Comparison of ENCODE assay signal across 29 mouse cellular contexts in the genomic region with DNA sequence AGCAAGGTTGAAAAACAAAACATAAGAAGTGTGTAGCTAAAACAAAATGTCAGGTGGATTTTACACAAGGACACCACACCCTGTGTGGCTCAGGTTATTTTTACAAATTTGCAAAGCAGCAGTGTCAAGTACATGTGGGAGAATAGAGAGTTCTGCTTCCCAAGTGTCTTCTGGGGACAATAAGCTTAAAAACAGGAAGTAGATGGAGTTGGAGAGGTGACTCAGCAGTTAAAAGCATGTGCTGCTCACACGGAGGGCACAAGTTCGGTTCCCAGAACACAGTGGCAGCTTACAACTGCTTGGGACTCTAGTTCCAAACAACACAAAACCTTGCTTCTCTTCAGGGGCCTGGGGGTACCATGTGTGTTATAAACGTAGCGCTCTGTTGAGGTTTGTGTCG. TPM values are rescaled to one million over a fixed set of nuclear protein-coding genes. Genes with fewer than 3 reads are reported as not detected.
DNase-seq lines count a peak whose midpoint lies in the region; ATAC-seq and TF ChIP-seq lines count a peak whose summit lies in the region.
"Had no signal": no experiment of that assay in that cellular context is flagged by ENCODE, and none has a peak within 500 bp of the region (broad histone marks: within the 10 kb centered on the region; RNA-seq: fewer than 3 reads in every experiment).

No protein-coding gene starts in this region.

- TF ChIP-seq EP300 in MEL (IDR thresholded peaks at IDR 0.05; ENCODE audit: low read depth in 1 of 2, low read length in 2 of 2), result no peak

- H3K36me3 ChIP-seq in liver, adult 2 months (ENCODE audit: control insufficient read depth, insufficient read depth, low read length), result peaks cover 31% of the 10 kb centered on the region
- no peaks in the 10 kb centered on the region for H3K36me3 ChIP-seq in liver, embryonic 11.5 days (ENCODE audit: control insufficient read depth, insufficient read depth, low read length)
- no peaks in the 10 kb centered on the region for H3K36me3 ChIP-seq in MEL (ENCODE audit: control insufficient read depth in 1 of 2, insufficient read depth in 2 of 2, low read length in 2 of 2)
- H3K36me3 ChIP-seq: embryonic facial prominence, embryonic 10.5 days; embryonic facial prominence, embryonic 15.5 days; forebrain, embryonic 12.5 days; heart, embryonic 12.5 days; limb, embryonic 12.5 days; liver, embryonic 12.5 days; midbrain, embryonic 13.5 days had no signal

- no peak overlapping the region for H3K9ac ChIP-seq in liver, adult 2 months (ENCODE audit: low read depth, low read length)
- H3K9ac ChIP-seq in liver, embryonic 11.5 days (ENCODE audit: low read depth, low read length), result no peak overlapping the region
- no peak overlapping the region for H3K9ac ChIP-seq in MEL (ENCODE audit: control insufficient read depth, low read depth, low read length, poor library complexity, severe bottlenecking)
- H3K9ac ChIP-seq: embryonic facial prominence, embryonic 15.5 days; forebrain, embryonic 12.5 days; forebrain, postnatal 0 days; heart, embryonic 12.5 days; hindbrain, embryonic 14.5 days; limb, embryonic 12.5 days; liver, embryonic 12.5 days; liver, postnatal 0 days; midbrain, embryonic 13.5 days had no signal

- peak; percentile 58 for DNase-seq in liver, adult 2 months (ENCODE audit: extremely low read depth, low read depth, low spot score)
- DNase-seq in liver, embryonic 11.5 days (ENCODE audit: low spot score), result no peak
- peak; percentile 31 for DNase-seq in MEL (ENCODE audit: low read depth, low spot score)
- peak; percentile 29 for DNase-seq in brain, adult 2 months (ENCODE audit: low read depth, low spot score)
- no peak for DNase-seq in gastrocnemius, postnatal 10 days
- DNase-seq in frontal cortex, adult 2 months (ENCODE audit: extremely low spot score in 1 of 2, low spot score in 1 of 2), result no peak
- DNase-seq: adrenal gland, postnatal 14 days; B cell, adult 2 months; cerebellum, adult 18-20 months; cerebellum, postnatal 10 days; forebrain, postnatal 0 days; gastrocnemius, postnatal 14 days; heart, adult 2 months; kidney, adult 2 months; layer of hippocampus, adult 9-11 months; liver, postnatal 0 days; lung, postnatal 14 days; thymus, postnatal 4 days had no signal

- H3K27me3 ChIP-seq in liver, adult 2 months (ENCODE audit: control insufficient read depth, insufficient read depth, low read length), result no peaks in the 10 kb centered on the region
- peaks cover 6% of the 10 kb centered on the region for H3K27me3 ChIP-seq in liver, embryonic 11.5 days (replicated peaks; ENCODE audit: control insufficient read depth, insufficient read depth, low read length)
- no peaks in the 10 kb centered on the region for H3K27me3 ChIP-seq in MEL (ENCODE audit: control insufficient read depth in 1 of 2, insufficient read depth in 2 of 2, low read length in 2 of 2)
- H3K27me3 ChIP-seq: embryonic facial prominence, embryonic 15.5 days had no signal

- TF ChIP-seq CTCF in liver, adult 2 months (IDR thresholded peaks at IDR 0.05; ENCODE audit: low read depth, low read length), result no peak
- TF ChIP-seq CTCF in MEL (IDR thresholded peaks at IDR 0.05 in 2 of 3, conservative IDR thresholded peaks at IDR 0.05 in 1 of 3; ENCODE audit: control insufficient read depth in 1 of 3, insufficient read depth in 1 of 3, low read depth in 2 of 3, low read length in 3 of 3, poor library complexity in 1 of 3, severe bottlenecking in 1 of 3), result no peak

- ATAC-seq in liver, embryonic 11.5 days (replicated peaks; ENCODE audit: low FRiP score), result no peak
- peak; percentile 81 for ATAC-seq in monocyte, adult 5-6 weeks (replicated peaks; ENCODE audit: insufficient number of reproducible peaks, low FRiP score, low TSS enrichment, poor library complexity, severe bottlenecking)
- ATAC-seq: forebrain, postnatal 0 days; liver, embryonic 12.5 days; liver, postnatal 0 days; midbrain, embryonic 13.5 days; Patski had no signal

- H3K79me2 ChIP-seq in liver, adult 2 months (ENCODE audit: control insufficient read depth, insufficient read depth, low read length), result peaks cover 3% of the 10 kb centered on the region
- no peaks in the 10 kb centered on the region for H3K79me2 ChIP-seq in MEL (ENCODE audit: control insufficient read depth, insufficient read depth, low read length, poor library complexity)

- 74% methylated on average over 5 of the region's 5 CpGs for WGBS in liver, adult 2 months
- 67% methylated on average over 5 of the region's 5 CpGs for WGBS in liver, embryonic 11.5 days

- H3K4me3 ChIP-seq in liver, adult 2 months (ENCODE audit: insufficient read depth, low read depth, low read length), result no peak overlapping the region
- no peak overlapping the region for H3K4me3 ChIP-seq in liver, embryonic 11.5 days (ENCODE audit: low read depth, low read length)
- H3K4me3 ChIP-seq in MEL (ENCODE audit: control insufficient read depth in 1 of 2, insufficient read depth in 1 of 2, low read depth in 2 of 2, low read length in 2 of 2), result no peak overlapping the region
- H3K4me3 ChIP-seq: embryonic facial prominence, embryonic 10.5 days; embryonic facial prominence, embryonic 15.5 days; forebrain, embryonic 12.5 days; heart, adult 2 months; heart, embryonic 12.5 days; limb, embryonic 12.5 days; liver, embryonic 12.5 days; megakaryocyte, embryonic 14.5 days; midbrain, embryonic 13.5 days had no signal

- TF ChIP-seq POLR2A in liver, adult 2 months (IDR thresholded peaks at IDR 0.05; ENCODE audit: extremely low read depth, insufficient read depth, low read length), result no peak
- no peak for TF ChIP-seq POLR2A in MEL (IDR thresholded peaks at IDR 0.05; ENCODE audit: control insufficient read depth in 1 of 2, insufficient read depth in 1 of 2, low read depth in 1 of 2, low read length in 2 of 2, poor library complexity in 1 of 2)

- TF ChIP-seq RAD21 in MEL (IDR thresholded peaks at IDR 0.05; ENCODE audit: low read depth, low read length), result no peak

- no peaks in the 10 kb centered on the region; the same call in 1 of the 2 replicates for H3K4me1 ChIP-seq in liver, adult 2 months (ENCODE audit: control insufficient read depth, insufficient read depth, low read length)
- no peaks in the 10 kb centered on the region for H3K4me1 ChIP-seq in liver, embryonic 11.5 days (replicated peaks; ENCODE audit: control insufficient read depth, insufficient read depth, low read length)
- H3K4me1 ChIP-seq in MEL (ENCODE audit: control insufficient read depth in 1 of 2, insufficient read depth in 2 of 2, low read length in 2 of 2), result no peaks in the 10 kb centered on the region
- H3K4me1 ChIP-seq: embryonic facial prominence, embryonic 15.5 days; heart, embryonic 12.5 days; liver, embryonic 12.5 days had no signal

- no peak overlapping the region for H3K4me2 ChIP-seq in liver, embryonic 11.5 days
- H3K4me2 ChIP-seq: embryonic facial prominence, embryonic 15.5 days; forebrain, embryonic 12.5 days; heart, embryonic 12.5 days; hindbrain, embryonic 14.5 days; limb, embryonic 12.5 days; liver, embryonic 12.5 days; midbrain, embryonic 13.5 days had no signal

- H3K9me3 ChIP-seq in liver, embryonic 11.5 days (ENCODE audit: control insufficient read depth, low read length), result no peaks in the 10 kb centered on the region
- no peaks in the 10 kb centered on the region for H3K9me3 ChIP-seq in MEL (replicated peaks; ENCODE audit: insufficient read depth, low read length)
- H3K9me3 ChIP-seq: embryonic facial prominence, embryonic 10.5 days; embryonic facial prominence, embryonic 15.5 days; forebrain, embryonic 12.5 days; heart, embryonic 12.5 days; limb, embryonic 12.5 days; liver, embryonic 12.5 days; midbrain, embryonic 13.5 days had no signal

- no peak overlapping the region for H3K27ac ChIP-seq in liver, adult 2 months (replicated peaks; ENCODE audit: insufficient read depth, low read depth, low read length)
- H3K27ac ChIP-seq in liver, embryonic 11.5 days (ENCODE audit: low read depth, low read length), result no peak overlapping the region
- no peak overlapping the region for H3K27ac ChIP-seq in MEL (ENCODE audit: control insufficient read depth, low read depth, low read length)
- H3K27ac ChIP-seq: embryonic facial prominence, embryonic 10.5 days; embryonic facial prominence, embryonic 15.5 days; forebrain, embryonic 12.5 days; heart, adult 2 months; hindbrain, embryonic 14.5 days; limb, embryonic 12.5 days; liver, embryonic 12.5 days; midbrain, embryonic 13.5 days had no signal

TF ChIP-seq in MEL, 35 proteins besides CTCF, POLR2A, EP300 and RAD21:
- TF ChIP-seq MYC (IDR thresholded peaks at IDR 0.05; ENCODE audit: low read depth, low read length) (no peak), POLR2AphosphoS2 (IDR thresholded peaks at IDR 0.05; ENCODE audit: low read length) (no peak), RCOR1 (IDR thresholded peaks at IDR 0.05; ENCODE audit: low read depth, low read length) (no peak), MAFK (IDR thresholded peaks at IDR 0.05; ENCODE audit: borderline replicate concordance, low read depth, low read length) (no peak), MXI1 (IDR thresholded peaks at IDR 0.05; ENCODE audit: low read depth, low read length) (no peak), MAX (IDR thresholded peaks at IDR 0.05; ENCODE audit: low read length) (no peak), MEF2A (IDR thresholded peaks at IDR 0.05; ENCODE audit: extremely low read depth, insufficient replicate concordance, low read depth, low read length, poor library complexity, severe bottlenecking) (no peak), UBTF (IDR thresholded peaks at IDR 0.05; ENCODE audit: borderline replicate concordance, insufficient read depth, low read depth, low read length) (no peak), CHD1 (IDR thresholded peaks at IDR 0.05; ENCODE audit: low read depth, low read length) (no peak)

RNA-seq across cellular contexts. Expression of a gene that starts 5.0 kb away (rescaled TPM):
- 248 and 368 TPM in 2 replicates for total RNA-seq in liver, adult 2 months (2014; rRNA removed)
- polyA plus RNA-seq in liver, adult 2 months (2012; rRNA removed), result 59.8 and 76.5 TPM in 2 replicates
- 28.2 and 32.4 TPM in 2 replicates for polyA plus RNA-seq in liver, embryonic 11.5 days (2014; fragmentation: Nextera tagmentation; extraction: Ambion mirVana)
- total RNA-seq in MEL (2012; rRNA removed), result not detected in 2 replicates
- polyA plus RNA-seq in MEL (2012; ENCODE audit: insufficient read depth in 1 of 2, insufficient read length in 2 of 2, low read depth in 1 of 2, low replicate concordance in 2 of 2, missing spikeins in 1 of 2), result not detected
- 242 to 457 TPM (median 369 TPM) in 3 replicates for total RNA-seq in monocyte, adult 5-6 weeks (2017)
- total RNA-seq in gastrocnemius, postnatal 10 days (2021), result 1 to 10 TPM; 3.7 to 9.1 TPM
- polyA plus RNA-seq in frontal cortex, adult 2 months (2012; rRNA removed), result 10.0 and 15.0 TPM in 2 replicates

Comparison
In these comparisons a context has a peak if more than half of its experiments do, and no peak if none do; other contexts are left out.
1. DNase-seq: peak in liver, adult 2 months (single experiment), MEL (single experiment) and brain, adult 2 months (single experiment); none in liver, embryonic 11.5 days (single experiment), gastrocnemius, postnatal 10 days (single experiment) and frontal cortex, adult 2 months (0 of 2).
2. RNA of a gene that starts 5.0 kb away (total RNA-seq): 242 to 457 TPM in monocyte, adult 5-6 weeks and 248 to 368 TPM in liver, adult 2 months; 3.7 to 9.1 TPM in gastrocnemius, postnatal 10 days and not detected in MEL; every median in the first group is over 10 times any median in the second.